Mouse (Mus musculus): ENCODE results near the gene Prickle2.

GRCm38 (mm10) chr6:92395143-92395542 is 310.8 kb downstream of the Prickle2 start:
- TF ChIP-seq POLR2A (IDR thresholded peaks at IDR 0.05; ENCODE audit: control insufficient read depth, low read depth, low read length) (no peak), CTCF (IDR thresholded peaks at IDR 0.05; ENCODE audit: control insufficient read depth, insufficient read depth, insufficient replicate concordance, low read depth, low read length) (no peak)

All from testis, adult 2 months (tissue).